Mouse (Mus musculus): ENCODE data around the gene Gpr153. TPM values are rescaled to one million over a fixed set of nuclear protein-coding genes. Genes with fewer than 3 reads are reported as not detected.

Gpr153 gene
- total RNA-seq, 1 experiment = 5.1 TPM

GRCm38 (mm10) chr4:152250615-152251014 lies 23.4 kb upstream of the Gpr153 start:
- no peak for TF ChIP-seq CHD2 (IDR thresholded peaks at IDR 0.05; ENCODE audit: low read depth, low read length)
- no peak for TF ChIP-seq ZC3H11A (IDR thresholded peaks at IDR 0.05; ENCODE audit: borderline replicate concordance, low read depth, low read length)
- Histone ChIP-seq H3K4me1 (ENCODE audit: control insufficient read depth in 2 of 2, insufficient read depth in 2 of 2, low read length in 2 of 2, poor library complexity in 1 of 2) (no peaks in the 10 kb centered on the region), H3K36me3 (ENCODE audit: control insufficient read depth, insufficient read depth, low read length, poor library complexity, severe bottlenecking) (peaks cover 5% of the 10 kb centered on the region; the same call in 1 of the 2 replicates), H3K27ac (ENCODE audit: insufficient read depth, low read depth, low read length, poor library complexity, severe bottlenecking) (no peak overlapping the region), H3K9me3 (ENCODE audit: control insufficient read depth, insufficient read depth, low read depth, low read length) (no peaks in the 10 kb centered on the region), H3K4me3 (ENCODE audit: insufficient read depth in 1 of 2, low read depth in 1 of 2, low read length in 2 of 2, poor library complexity in 1 of 2, severe bottlenecking in 1 of 2) (no peak overlapping the region), H3K9ac (ENCODE audit: insufficient read depth, low read depth, low read length, poor library complexity, severe bottlenecking) (no peak overlapping the region)
- in situ Hi-C loops (cut with MboI; ENCODE audit: low sequenced_read_pairs in 2 of 2, unreplicated experiment in 2 of 2) = no loop called here
- DNase-seq (ENCODE audit: low read depth, low spot score) = no peak

GRCm38 (mm10) chr4:152253183-152253759 lies 20.8 kb upstream of the Gpr153 start:
- H3K9me3 ChIP-seq (ENCODE audit: control insufficient read depth, insufficient read depth, low read depth, low read length) = no peaks in the 10 kb centered on the region
- TF ChIP-seq ZNF384 (IDR thresholded peaks at IDR 0.05; ENCODE audit: low read depth, low read length) (no peak), MAFK (IDR thresholded peaks at IDR 0.05; ENCODE audit: insufficient read depth, low read depth, low read length) (no peak), CHD2 (IDR thresholded peaks at IDR 0.05; ENCODE audit: low read depth, low read length) (no peak), HCFC1 (IDR thresholded peaks at IDR 0.05; ENCODE audit: borderline replicate concordance, insufficient read depth, low read length) (no peak), ZC3H11A (IDR thresholded peaks at IDR 0.05; ENCODE audit: borderline replicate concordance, low read depth, low read length) (no peak)
- in situ Hi-C loops (cut with MboI; ENCODE audit: low sequenced_read_pairs in 2 of 2, unreplicated experiment in 2 of 2) = no loop called here
- H3K4me1 ChIP-seq (ENCODE audit: control insufficient read depth in 2 of 2, insufficient read depth in 2 of 2, low read length in 2 of 2, poor library complexity in 1 of 2) = no peaks in the 10 kb centered on the region
- no peak overlapping the region for H3K4me3 ChIP-seq (ENCODE audit: insufficient read depth in 1 of 2, low read depth in 1 of 2, low read length in 2 of 2, poor library complexity in 1 of 2, severe bottlenecking in 1 of 2)
- H3K36me3 ChIP-seq (ENCODE audit: control insufficient read depth, insufficient read depth, low read length, poor library complexity, severe bottlenecking) = peaks cover 7% of the 10 kb centered on the region; the same call in 1 of the 2 replicates
- no peak for DNase-seq (ENCODE audit: low read depth, low spot score)
- no peak overlapping the region for H3K9ac ChIP-seq (ENCODE audit: insufficient read depth, low read depth, low read length, poor library complexity, severe bottlenecking)
- no peak overlapping the region for H3K27ac ChIP-seq (ENCODE audit: insufficient read depth, low read depth, low read length, poor library complexity, severe bottlenecking)

- Histone ChIP-seq H3K9ac (ENCODE audit: insufficient read depth, low read depth, low read length, poor library complexity, severe bottlenecking) (no peak overlapping the region), H3K27ac (ENCODE audit: insufficient read depth, low read depth, low read length, poor library complexity, severe bottlenecking) (no peak overlapping the region), H3K4me3 (ENCODE audit: insufficient read depth in 1 of 2, low read depth in 1 of 2, low read length in 2 of 2, poor library complexity in 1 of 2, severe bottlenecking in 1 of 2) (no peak overlapping the region), H3K4me1 (ENCODE audit: control insufficient read depth in 2 of 2, insufficient read depth in 2 of 2, low read length in 2 of 2, poor library complexity in 1 of 2) (peaks cover 0 to 9% of the 10 kb centered on the region in 2 experiments; a peak in 1 of 4 replicates), H3K9me3 (ENCODE audit: control insufficient read depth, insufficient read depth, low read depth, low read length) (no peaks in the 10 kb centered on the region), H3K36me3 (ENCODE audit: control insufficient read depth, insufficient read depth, low read length, poor library complexity, severe bottlenecking) (peaks cover 7% of the 10 kb centered on the region; the same call in 1 of the 2 replicates)
- no peak for TF ChIP-seq ZC3H11A (IDR thresholded peaks at IDR 0.05; ENCODE audit: borderline replicate concordance, low read depth, low read length)
- TF ChIP-seq MAFK (IDR thresholded peaks at IDR 0.05; ENCODE audit: insufficient read depth, low read depth, low read length) = no peak
- no peak for TF ChIP-seq CHD2 (IDR thresholded peaks at IDR 0.05; ENCODE audit: low read depth, low read length)
- TF ChIP-seq HCFC1 (IDR thresholded peaks at IDR 0.05; ENCODE audit: borderline replicate concordance, insufficient read depth, low read length) = no peak
- TF ChIP-seq ZNF384 (IDR thresholded peaks at IDR 0.05; ENCODE audit: low read depth, low read length) = no peak
- in situ Hi-C loops (cut with MboI; ENCODE audit: low sequenced_read_pairs in 2 of 2, unreplicated experiment in 2 of 2) = no loop called here
- no peak for DNase-seq (ENCODE audit: low read depth, low spot score)
Observed at GRCm38 (mm10) chr4:152257070-152257469, 17.0 kb upstream of the Gpr153 start.

GRCm38 (mm10) chr4:152260451-152260850 lies 13.6 kb upstream of the Gpr153 start:
- no peak for DNase-seq (ENCODE audit: low read depth, low spot score)
- in situ Hi-C loops (cut with MboI; ENCODE audit: low sequenced_read_pairs in 2 of 2, unreplicated experiment in 2 of 2) = no loop called here
- H3K4me1 ChIP-seq (ENCODE audit: control insufficient read depth in 2 of 2, insufficient read depth in 2 of 2, low read length in 2 of 2, poor library complexity in 1 of 2) = peaks cover 0 to 31% of the 10 kb centered on the region in 2 experiments; a peak in 3 of 4 replicates

More at GRCm38 (mm10) chr4:152260451-152260850, 13.6 kb upstream of the Gpr153 start:
- Histone ChIP-seq H3K9me3 (ENCODE audit: control insufficient read depth, insufficient read depth, low read depth, low read length) (no peaks in the 10 kb centered on the region), H3K4me3 (ENCODE audit: insufficient read depth in 1 of 2, low read depth in 1 of 2, low read length in 2 of 2, poor library complexity in 1 of 2, severe bottlenecking in 1 of 2) (no peak overlapping the region), H3K36me3 (ENCODE audit: control insufficient read depth, insufficient read depth, low read length, poor library complexity, severe bottlenecking) (peaks cover 3% of the 10 kb centered on the region; the same call in 1 of the 2 replicates), H3K27ac (ENCODE audit: insufficient read depth, low read depth, low read length, poor library complexity, severe bottlenecking) (no peak overlapping the region), H3K9ac (ENCODE audit: insufficient read depth, low read depth, low read length, poor library complexity, severe bottlenecking) (no peak overlapping the region)
- TF ChIP-seq CHD2 (IDR thresholded peaks at IDR 0.05; ENCODE audit: low read depth, low read length) = no peak
- no peak for TF ChIP-seq MAFK (IDR thresholded peaks at IDR 0.05; ENCODE audit: insufficient read depth, low read depth, low read length)
- no peak for TF ChIP-seq HCFC1 (IDR thresholded peaks at IDR 0.05; ENCODE audit: borderline replicate concordance, insufficient read depth, low read length)
- TF ChIP-seq ZNF384 (IDR thresholded peaks at IDR 0.05; ENCODE audit: low read depth, low read length) = no peak
- no peak for TF ChIP-seq ZC3H11A (IDR thresholded peaks at IDR 0.05; ENCODE audit: borderline replicate concordance, low read depth, low read length)
